Mouse (Mus musculus) ES-Bruce4 (cell line): ENCODE data around the gene Fdxacb1.

Experiments
- CTCF ChIP-seq: IDR thresholded peaks from one replicate; pipeline ENCODE4 v1.8.1; 2011; ENCODE audit warnings: low read depth, low read length
- EP300 ChIP-seq: IDR thresholded peaks from 2 replicates; pipeline ENCODE4 v1.6.1; 2011; ENCODE audit warnings: low read depth, low read length; ENCODE audit not compliant: insufficient read depth

DNA sequence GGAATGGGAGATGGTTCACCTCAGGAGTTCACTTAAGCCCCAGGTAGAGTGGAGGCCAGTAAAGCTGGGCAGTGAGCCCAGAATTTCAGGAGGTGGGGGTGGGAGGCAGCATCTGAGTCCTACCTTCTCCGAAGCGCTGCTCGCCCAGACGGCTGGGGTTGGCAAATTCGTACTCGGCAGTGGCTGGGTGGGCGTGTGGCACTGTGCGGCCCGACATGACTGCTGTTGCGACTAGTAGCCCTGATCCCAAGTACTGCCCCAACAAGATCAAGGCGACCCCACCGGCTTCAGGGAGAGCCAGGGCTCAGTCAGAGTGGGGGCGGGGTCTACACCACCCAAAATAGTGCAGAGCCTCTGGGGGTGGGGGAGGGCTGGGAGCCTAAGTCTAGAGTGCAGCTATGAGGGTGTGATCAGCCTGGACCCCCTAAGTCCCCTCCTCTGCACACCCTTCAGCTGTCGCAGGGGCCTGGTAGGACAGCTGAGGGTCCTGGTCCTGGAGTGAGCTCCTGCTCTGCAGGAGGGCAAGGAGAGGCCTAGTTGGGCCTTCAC is 15.9 kb upstream of the Fdxacb1 start, which contains the start of gene Hspb2:
- TF ChIP-seq CTCF (no peak), EP300 (no peak)
